Mouse (Mus musculus) bone marrow macrophage, adult 2 months (primary cell): ENCODE data around the gene Tle4. TPM values are rescaled to one million over a fixed set of nuclear protein-coding genes. Genes with fewer than 3 reads are reported as not detected.

Experiments used
- H3K27ac ChIP-seq: 2 replicates; pipeline ENCODE4 v1.5.1; 2012; ENCODE audit warnings: low read depth, low read length; ENCODE audit not compliant: insufficient read depth
- H3K4me1 ChIP-seq: 2 replicates; pipeline ENCODE4 v1.6.1; 2012; ENCODE audit warnings: low read length; ENCODE audit not compliant: control insufficient read depth, insufficient read depth
- H3K4me3 ChIP-seq: 2 replicates; pipeline ENCODE4 v1.5.1; 2012; ENCODE audit warnings: mild to moderate bottlenecking, low read length, moderate library complexity; ENCODE audit not compliant: insufficient read depth
- CTCF ChIP-seq: IDR thresholded peaks from 2 replicates; pipeline ENCODE4 v1.5.1; 2012; ENCODE audit warnings: low read depth, mild to moderate bottlenecking, low read length, moderate library complexity
- POLR2A ChIP-seq: IDR thresholded peaks from 2 replicates; pipeline ENCODE4 v1.6.1; 2012; ENCODE audit warnings: mild to moderate bottlenecking, low read depth, low read length, borderline replicate concordance
- polyA plus RNA-seq: library from polyadenylated mRNA; stranded (reverse); fragments of >200 nt; gene quantifications from 2 replicates; pipeline ENCODE4 v1.2.4, GENCODE M21; 2012; ENCODE audit not compliant: missing spikeins, insufficient read depth, insufficient read length

Tle4 gene
- polyA plus RNA-seq, 1 experiment: 28.5 TPM

DNA sequence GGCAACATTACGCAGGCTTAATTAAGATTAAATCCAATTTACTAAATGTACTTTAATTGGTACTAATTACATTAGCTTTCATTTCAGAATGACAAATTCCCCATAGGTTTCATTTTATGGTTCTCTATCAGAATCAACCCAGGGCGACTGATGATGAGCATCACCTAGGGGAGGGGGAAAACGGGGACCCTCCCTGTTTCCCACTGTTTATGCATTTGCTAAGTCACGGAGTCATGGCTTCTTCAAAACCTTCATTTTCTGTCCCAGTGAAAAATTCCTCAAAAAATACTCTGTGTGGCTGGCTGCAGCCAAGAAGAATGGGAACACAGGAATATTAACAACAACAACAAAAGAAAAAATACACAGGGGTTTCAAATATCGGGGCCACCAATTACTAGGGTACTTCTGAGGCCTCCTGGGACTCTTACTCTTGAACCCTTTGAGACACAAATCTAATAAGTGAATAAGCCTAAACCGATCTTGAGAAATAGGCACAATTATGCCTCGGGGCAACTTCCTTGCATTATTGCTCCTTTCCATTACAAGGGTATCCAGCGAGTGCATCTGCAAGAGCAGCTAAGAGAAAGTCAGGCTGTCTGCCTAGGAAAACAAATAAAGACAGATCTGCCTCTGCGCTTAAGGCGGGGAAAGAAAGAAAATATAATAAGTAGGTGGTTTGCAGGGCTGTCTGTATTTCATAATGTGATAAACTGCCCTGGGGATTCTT lies 5.9 kb downstream of the Tle4 start:
- TF ChIP-seq CTCF (no peak), POLR2A (no peak)
- Histone ChIP-seq H3K4me1 (peaks cover 22% of the 10 kb centered on the region), H3K27ac (no peak overlapping the region)

GRCm38 (mm10) chr19:14590154-14590553 lies 7.7 kb downstream of the Tle4 start:
- Histone ChIP-seq H3K27ac (no peak overlapping the region), H3K4me1 (peaks cover 26% of the 10 kb centered on the region), H3K4me3 (no peak overlapping the region)
- TF ChIP-seq CTCF (no peak), POLR2A (no peak)

More for the DNA sequence above, 5.9 kb downstream of the Tle4 start:
- H3K4me3 ChIP-seq: no peak overlapping the region

DNA sequence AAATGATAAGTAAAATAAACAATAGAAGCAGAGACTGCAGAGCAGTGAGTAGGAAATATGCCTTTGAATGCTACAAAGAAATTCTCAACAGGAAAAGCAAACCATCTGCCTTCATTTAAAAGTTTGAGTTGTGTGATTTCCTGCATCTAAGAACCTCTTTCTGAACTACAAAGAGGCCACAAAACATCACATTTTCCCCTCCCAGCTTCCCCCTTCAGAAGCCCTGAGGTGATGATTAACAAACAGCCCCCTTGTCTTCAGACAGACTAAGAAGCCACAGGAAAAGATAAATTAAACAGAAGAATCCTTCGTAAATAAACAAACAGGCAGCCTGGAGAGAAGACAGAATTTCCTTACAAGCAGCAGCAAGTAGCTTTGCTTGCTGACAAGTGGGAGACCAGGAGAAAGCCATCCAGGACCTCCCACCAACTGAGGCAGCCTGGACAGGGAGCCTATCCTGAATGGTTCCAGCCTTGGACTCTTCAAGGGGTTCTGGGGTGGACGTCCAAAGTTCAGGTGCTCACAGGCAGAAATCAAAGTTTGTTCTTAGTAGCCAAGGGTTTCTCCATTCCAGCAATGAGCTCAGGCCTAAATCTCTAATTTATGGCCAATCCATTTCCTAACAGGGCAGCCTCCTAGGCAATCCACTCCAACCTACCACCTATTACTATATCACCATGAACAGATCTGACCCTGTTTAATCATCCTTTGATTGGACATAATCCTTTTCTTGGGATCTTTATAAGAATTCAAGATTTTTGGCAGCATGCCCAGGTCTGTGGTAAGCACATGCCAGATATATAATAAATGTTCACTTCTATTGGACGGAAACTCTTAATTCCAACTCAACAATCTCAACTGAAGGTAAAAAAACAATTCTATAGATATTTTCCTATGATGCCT lies 9.4 kb downstream of the Tle4 start:
- H3K27ac ChIP-seq: no peak overlapping the region
- no peak for TF ChIP-seq POLR2A
- no peak for TF ChIP-seq CTCF
- H3K4me1 ChIP-seq: peaks cover 30% of the 10 kb centered on the region
- H3K4me3 ChIP-seq: no peak overlapping the region

GRCm38 (mm10) chr19:14586171-14586570 lies 11.7 kb downstream of the Tle4 start:
- Histone ChIP-seq H3K4me3 (peak overlapping the region; percentile 41), H3K27ac (peak overlapping the region; percentile 90), H3K4me1 (peaks cover 30% of the 10 kb centered on the region)
- TF ChIP-seq CTCF (no peak), POLR2A (no peak)

DNA sequence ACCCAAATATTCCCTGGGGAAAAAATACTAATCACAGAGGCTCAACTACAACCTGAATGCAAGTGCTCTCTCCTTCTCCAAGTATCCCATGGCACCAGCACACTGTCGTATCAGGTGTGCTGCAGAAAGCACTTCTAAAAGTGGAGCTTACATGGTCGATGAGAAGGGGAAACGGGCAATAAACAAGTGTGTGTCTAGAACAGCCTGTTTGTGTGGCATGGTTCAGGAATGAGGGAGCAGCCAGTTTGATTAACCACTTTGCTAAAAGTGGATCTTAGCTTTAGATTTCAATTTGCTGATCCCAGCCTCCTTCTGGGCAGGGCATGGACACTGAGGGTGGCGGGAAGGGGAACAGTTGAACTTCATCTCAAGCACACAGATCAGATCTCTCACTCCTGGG lies 12.1 kb downstream of the Tle4 start:
- peak overlapping the region; percentile 90 for H3K27ac ChIP-seq
- TF ChIP-seq CTCF: no peak
- TF ChIP-seq POLR2A: no peak
- H3K4me1 ChIP-seq: peaks cover 30% of the 10 kb centered on the region
- peak overlapping the region; percentile 41 for H3K4me3 ChIP-seq

DNA sequence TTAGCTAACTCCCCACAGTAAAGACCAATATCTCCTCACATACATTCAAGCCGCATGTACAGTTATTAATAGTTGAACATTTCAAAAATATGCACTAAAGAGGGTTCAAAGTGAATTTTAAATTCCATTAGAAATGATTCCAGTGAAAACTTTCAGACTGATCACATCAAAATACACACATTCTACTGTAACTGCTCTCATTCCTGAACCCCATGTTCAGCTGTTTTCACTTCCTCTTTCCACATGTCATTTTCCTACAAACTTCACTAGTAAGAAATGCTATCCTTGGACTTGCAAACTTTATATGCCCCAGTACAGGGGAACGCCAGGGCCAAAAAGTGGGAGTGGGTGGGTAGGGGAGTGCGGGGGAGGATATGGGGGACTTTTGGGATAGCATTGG lies 12.6 kb downstream of the Tle4 start:
- Histone ChIP-seq H3K4me1 (peaks cover 30% of the 10 kb centered on the region), H3K4me3 (no peak overlapping the region), H3K27ac (peak overlapping the region; percentile 62; the same call in 1 of the 2 replicates)
- TF ChIP-seq CTCF (no peak), POLR2A (no peak)

GRCm38 (mm10) chr19:14578698-14579097 lies 19.2 kb downstream of the Tle4 start:
- no peak for TF ChIP-seq POLR2A
- no peak for TF ChIP-seq CTCF
- Histone ChIP-seq H3K4me1 (0 out of 2 replicates have a peak, but pooled peaks cover 4% of the 10 kb centered on the region), H3K4me3 (no peak overlapping the region), H3K27ac (no peak overlapping the region)

- no peak overlapping the region for H3K27ac ChIP-seq
- no peak for TF ChIP-seq CTCF
- TF ChIP-seq POLR2A: no peak
- H3K4me1 ChIP-seq: 0 out of 2 replicates have a peak, but pooled peaks cover 4% of the 10 kb centered on the region
- H3K4me3 ChIP-seq: no peak overlapping the region
These were observed 19.8 kb downstream of the Tle4 start for GRCm38 (mm10) chr19:14578016-14578415.

- TF ChIP-seq POLR2A (no peak), CTCF (no peak)
- Histone ChIP-seq H3K27ac (no peak overlapping the region), H3K4me3 (no peak overlapping the region), H3K4me1 (0 out of 2 replicates have a peak, but pooled peaks cover 4% of the 10 kb centered on the region)
These were observed 21.5 kb downstream of the Tle4 start for GRCm38 (mm10) chr19:14576311-14576710.

- no peak for TF ChIP-seq CTCF
- TF ChIP-seq POLR2A: no peak
- Histone ChIP-seq H3K4me3 (no peak overlapping the region), H3K4me1 (peaks cover 10% of the 10 kb centered on the region), H3K27ac (no peak overlapping the region)
These were observed 29.0 kb downstream of the Tle4 start for GRCm38 (mm10) chr19:14568879-14569278.
